Mouse (Mus musculus) neural tube, postnatal 0 days (tissue): ENCODE results near the gene Coq4. TPM values are rescaled to one million over a fixed set of nuclear protein-coding genes. Genes with fewer than 3 reads are reported as not detected.

Experiments used
- microRNA-seq: library from miRNA; unstranded; fragments of <30 nt; microRNA quantifications from one replicate; pipeline ENCODE4, GENCODE M21; 2016
- polyA plus RNA-seq: library from polyadenylated mRNA; unstranded; fragments of >200 nt; fragmentation: Nextera tagmentation; extraction: Ambion mirVana; gene quantifications from 2 replicates; pipeline ENCODE4 v1.2.1, GENCODE M21; 2015

Gene Coq4
- polyA plus RNA-seq: 35.9 and 50.8 TPM in 2 replicates

DNA sequence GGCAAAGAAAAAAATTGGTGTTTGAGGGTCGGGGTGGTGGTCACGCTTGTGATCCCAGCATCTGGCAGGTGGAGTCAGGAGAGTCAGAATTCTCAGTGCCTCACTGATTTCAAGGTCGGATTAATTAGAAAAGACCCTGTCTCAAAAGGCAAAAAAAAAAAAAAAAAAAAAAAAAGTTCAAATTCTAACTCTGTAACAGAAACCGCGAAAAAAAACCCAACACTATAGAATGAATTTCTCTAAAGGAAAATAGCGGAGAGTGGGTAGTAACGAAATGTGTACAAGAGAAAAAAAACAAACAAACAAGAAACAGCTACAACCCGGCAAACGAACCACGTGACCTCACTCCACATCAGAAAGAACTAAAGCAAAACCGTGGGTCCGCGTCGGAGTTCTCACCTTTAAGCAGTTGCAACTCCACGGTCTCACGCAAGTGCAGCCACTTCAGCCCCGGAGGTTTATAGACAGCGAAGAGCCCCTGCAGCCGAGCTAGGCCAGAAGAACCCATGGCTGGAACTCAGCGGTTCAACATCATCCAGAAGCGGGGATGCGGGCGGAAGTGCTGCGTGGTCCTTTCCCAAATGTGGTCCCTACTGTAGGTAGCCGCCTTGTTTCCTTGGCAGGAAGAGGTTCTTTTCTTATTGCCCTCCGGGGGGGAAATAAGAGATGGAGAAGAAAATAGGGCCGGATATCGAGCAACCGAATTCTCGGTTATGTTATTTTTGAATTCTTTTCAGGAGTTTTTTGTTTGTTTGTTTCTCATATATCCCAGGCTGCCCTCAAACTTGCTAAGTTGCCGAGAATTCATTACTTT lies at the start of gene Coq4:
TSS of gene Coq4 (plus strand) at position 390 of the 814 bp plus-strand sequence.

DNA sequence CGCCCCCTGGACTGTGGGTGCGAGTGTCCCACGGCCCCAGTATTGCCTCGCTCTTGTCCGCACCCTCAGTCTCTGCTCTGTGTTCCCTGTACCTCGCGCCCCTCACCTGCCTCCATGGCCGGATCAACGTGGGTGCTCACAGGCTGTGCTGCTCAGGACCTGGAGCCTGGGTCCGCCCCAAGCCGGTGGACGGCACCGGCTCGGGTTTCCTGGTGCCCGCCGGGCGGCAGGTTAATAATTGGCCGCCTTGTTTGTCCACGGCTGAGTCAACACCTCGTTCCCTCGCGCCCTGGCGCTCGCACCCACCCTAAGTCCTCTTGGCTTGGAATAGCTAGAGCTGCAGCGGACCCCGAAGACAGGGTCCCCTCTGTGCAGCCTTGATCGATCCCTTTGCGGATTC lies 35.8 kb upstream of the Coq4 start, which contains the start of gene Gm13420:
TSS of gene Gm13420 (minus strand) at position 189 of the 400 bp plus-strand sequence.

DNA sequence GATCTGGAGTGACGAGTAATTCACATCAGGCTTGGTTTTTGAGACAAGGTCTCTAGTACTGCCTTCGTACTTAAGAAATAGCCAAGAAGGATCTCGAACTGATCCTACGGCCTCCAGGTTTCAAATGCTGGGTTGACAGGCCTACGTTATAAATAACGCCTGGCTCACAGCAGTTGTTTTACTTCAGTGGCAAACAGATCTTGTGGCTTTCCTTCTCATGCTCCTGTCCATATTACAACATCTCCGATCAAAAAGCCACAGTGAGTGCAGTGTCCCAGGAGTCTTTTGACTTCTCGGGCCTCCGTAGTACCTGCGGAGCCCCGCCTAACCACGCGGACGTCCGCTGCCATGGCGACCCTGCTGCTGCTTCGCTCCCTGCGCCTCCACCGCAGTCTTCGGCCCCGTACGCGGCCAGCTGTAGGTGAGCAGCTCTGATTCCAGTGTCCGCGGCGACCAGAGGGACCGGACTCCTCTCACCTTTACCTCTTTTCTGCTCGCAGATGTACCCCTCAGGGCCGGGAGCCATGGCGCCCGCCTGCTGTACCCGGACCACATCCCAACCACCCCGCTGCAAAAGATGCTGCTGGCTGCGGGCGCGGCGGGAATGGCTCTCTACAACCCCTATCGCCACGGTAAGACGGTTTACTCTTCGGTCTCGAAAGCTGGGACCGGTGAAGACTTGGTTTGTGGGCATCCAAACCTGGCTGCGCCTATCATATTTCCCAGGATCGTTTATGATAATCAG lies 816 bp downstream of the Coq4 start, which contains the start of gene Trub2:
TSS of gene Trub2 (minus strand) at position 566 of the 745 bp plus-strand sequence.

DNA sequence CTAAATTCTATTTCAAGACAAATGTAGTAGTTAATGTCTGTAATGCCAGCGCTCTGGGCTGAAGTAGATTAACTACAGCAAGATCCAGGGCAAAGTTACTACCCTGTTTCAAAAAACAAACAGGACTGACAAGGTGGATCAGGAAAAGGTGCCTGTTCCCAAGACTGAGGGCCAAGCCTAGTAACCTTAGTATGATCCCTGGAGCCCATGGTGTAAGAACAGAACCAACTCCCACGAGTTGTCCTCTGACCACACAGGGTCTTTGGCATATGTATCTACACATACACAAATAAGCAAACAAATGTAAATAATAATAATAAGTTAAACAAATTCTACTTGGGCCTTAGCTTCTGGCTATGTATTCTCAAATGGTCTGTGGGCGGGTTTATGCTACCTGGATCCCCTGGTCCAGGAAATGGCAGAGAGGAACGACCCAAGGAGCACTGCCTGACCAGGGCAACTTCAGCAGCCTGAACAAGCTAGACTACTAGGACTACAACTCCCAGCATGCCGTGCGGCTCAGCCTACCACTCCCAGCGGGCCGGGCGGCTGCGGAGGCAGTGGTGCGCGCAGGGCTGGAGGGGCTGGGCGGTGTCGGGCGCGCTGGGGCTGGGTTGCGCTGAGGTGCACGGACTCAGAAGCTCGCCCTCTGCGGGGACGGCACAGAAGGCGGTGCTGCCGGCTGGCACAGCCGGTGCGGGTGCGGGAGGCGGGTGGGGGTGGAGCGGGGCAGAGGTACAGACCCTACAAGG lies 15.0 kb downstream of the Coq4 start, which contains the start of gene Slc27a4:
TSS of gene Slc27a4 (plus strand) at position 560 of the 752 bp plus-strand sequence.

DNA sequence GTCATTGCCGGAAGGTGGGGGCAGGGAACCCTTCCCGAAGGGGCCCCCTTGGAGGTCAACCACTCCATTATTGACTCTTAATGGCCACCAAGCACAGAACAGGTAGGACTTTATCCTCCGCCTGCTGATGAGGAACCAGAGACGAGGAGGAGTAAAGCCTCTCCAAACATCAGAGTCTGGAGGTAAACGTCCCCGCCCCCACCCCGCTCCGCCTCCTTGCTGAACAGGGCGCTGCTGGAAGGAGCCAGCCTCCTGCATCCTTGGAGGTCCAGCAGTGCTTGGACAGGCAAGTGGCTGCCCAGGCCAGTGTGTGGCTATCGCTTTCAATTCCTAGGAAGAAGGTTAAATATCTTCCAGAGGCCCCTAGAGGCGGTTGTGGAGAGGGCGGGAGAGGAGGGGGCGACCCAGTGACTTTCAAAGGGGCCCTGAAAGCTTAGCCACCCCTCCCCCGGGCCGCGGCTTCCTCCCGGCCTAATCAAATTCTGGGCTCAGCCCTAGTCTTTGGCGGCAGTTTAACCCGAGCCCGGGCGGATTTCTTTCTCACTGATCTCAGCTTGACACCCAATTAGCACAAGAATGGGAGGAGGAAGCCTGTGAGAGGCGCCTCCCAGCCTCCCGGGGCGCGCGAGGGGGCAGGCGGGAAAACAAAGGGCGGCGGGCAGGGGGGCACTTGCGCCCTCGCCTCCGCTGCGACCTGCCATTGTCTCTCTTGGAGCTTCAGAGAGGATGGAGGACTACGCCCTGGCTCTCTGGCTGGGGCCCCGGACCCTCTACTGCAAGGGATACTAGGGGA lies 32.9 kb downstream of the Coq4 start, which contains the start of gene Urm1:
TSS of gene Urm1 (plus strand) at position 51 of the 793 bp plus-strand sequence.

Small RNA genes within 50 kb of the gene (microRNA-seq; reads per million reads assigned to microRNA genes)
- gene Mir219a-2 (not detected), gene Mir219b (not detected)

Other genes starting within 250 kb of the Coq4 start
- 16.3 and 16.7 TPM in 2 replicates for gene Rapgef1, start 167.8 kb upstream of the Coq4 start, polyA plus RNA-seq
- 0.75 and 0.85 TPM in 2 replicates for gene Gm13420, start 35.8 kb upstream of the Coq4 start, polyA plus RNA-seq
- gene Gm13547, start 28.2 kb upstream of the Coq4 start, polyA plus RNA-seq: not detected in 2 replicates
- 30.1 and 35.4 TPM in 2 replicates for gene Trub2, start 1.0 kb downstream of the Coq4 start, polyA plus RNA-seq
- 56.0 and 57.6 TPM in 2 replicates for gene Slc27a4, start 15.1 kb downstream of the Coq4 start, polyA plus RNA-seq
- 28.1 and 31.0 TPM in 2 replicates for gene Urm1, start 32.6 kb downstream of the Coq4 start, polyA plus RNA-seq
- gene Cercam, start 81.7 kb downstream of the Coq4 start, polyA plus RNA-seq: 20.6 and 20.7 TPM in 2 replicates
- gene Odf2, start 101.7 kb downstream of the Coq4 start, polyA plus RNA-seq: 59.9 and 65.7 TPM in 2 replicates
- gene Gle1, start 147.9 kb downstream of the Coq4 start, polyA plus RNA-seq: 39.7 and 44.2 TPM in 2 replicates
- gene Sptan1, start 178.1 kb downstream of the Coq4 start, polyA plus RNA-seq: 183 and 244 TPM in 2 replicates